Mouse (Mus musculus): ENCODE measurements around the gene Tmem235.

- no peak for TF ChIP-seq HCFC1 (IDR thresholded peaks at IDR 0.05; ENCODE audit: borderline replicate concordance, insufficient read depth, low read length)
- no peak for TF ChIP-seq MAFK (IDR thresholded peaks at IDR 0.05; ENCODE audit: insufficient read depth, low read depth, low read length)
- no peak for TF ChIP-seq CHD2 (IDR thresholded peaks at IDR 0.05; ENCODE audit: low read depth, low read length)
- no peak for TF ChIP-seq ZNF384 (IDR thresholded peaks at IDR 0.05; ENCODE audit: low read depth, low read length)
These were observed 20.4 kb downstream of the Tmem235 start for GRCm38 (mm10) chr11:117880977-117881358.

Data from ES-E14 (cell line).